Mouse (Mus musculus): Measurements from ENCODE around the gene Igsf21. TPM values are rescaled to one million over a fixed set of nuclear protein-coding genes. Genes with fewer than 3 reads are reported as not detected.

The Igsf21 gene
- polyA plus RNA-seq, 1 experiment from 2014 or later = not detected

DNA sequence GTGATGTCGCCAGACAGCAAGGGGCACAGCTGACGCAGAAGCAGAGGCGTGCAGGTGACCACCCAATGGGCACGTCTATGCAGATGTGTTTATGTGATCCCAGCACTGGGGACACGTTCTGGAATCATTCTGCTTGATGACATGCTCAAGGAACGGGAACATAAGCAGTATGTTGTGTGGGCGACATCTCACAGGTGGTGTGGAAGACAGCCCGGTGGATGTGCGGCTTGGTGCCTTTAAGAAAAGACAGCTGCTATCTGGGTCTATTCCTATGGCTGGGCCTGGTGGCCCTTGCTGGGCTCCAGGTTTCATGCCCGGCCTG lies 176.3 kb downstream of the Igsf21 start:
- 32% methylated on average over 10 of the region's 10 CpGs for WGBS (ENCODE audit: insufficient replicate concordance)
- Histone ChIP-seq H3K36me3 (ENCODE audit: control insufficient read depth, insufficient read depth) (no peaks in the 10 kb centered on the region), H3K27ac (ENCODE audit: low read length) (no peak overlapping the region), H3K9me3 (replicated peaks; ENCODE audit: control insufficient read depth, low read length) (peaks cover 2% of the 10 kb centered on the region), H3K27me3 (ENCODE audit: control insufficient read depth, insufficient read depth, low read depth, low read length) (no peaks in the 10 kb centered on the region), H3K4me2 (ENCODE audit: low read depth, low read length) (no peak overlapping the region), H3K4me3 (ENCODE audit: low read depth, low read length) (no peak overlapping the region), H3K9ac (ENCODE audit: low read depth, low read length) (no peak overlapping the region), H3K4me1 (ENCODE audit: control insufficient read depth, low read depth, low read length) (no peaks in the 10 kb centered on the region)
- ATAC-seq (ENCODE audit: low read depth) = no peak

- Histone ChIP-seq H3K9me3 (replicated peaks; ENCODE audit: control insufficient read depth, low read length) (peaks cover 2% of the 10 kb centered on the region), H3K4me3 (ENCODE audit: low read depth, low read length) (no peak overlapping the region), H3K27ac (ENCODE audit: low read length) (no peak overlapping the region), H3K27me3 (ENCODE audit: control insufficient read depth, insufficient read depth, low read depth, low read length) (no peaks in the 10 kb centered on the region), H3K4me1 (ENCODE audit: control insufficient read depth, low read depth, low read length) (no peaks in the 10 kb centered on the region), H3K4me2 (ENCODE audit: low read depth, low read length) (no peak overlapping the region), H3K36me3 (ENCODE audit: control insufficient read depth, insufficient read depth) (no peaks in the 10 kb centered on the region), H3K9ac (ENCODE audit: low read depth, low read length) (no peak overlapping the region)
- WGBS (ENCODE audit: insufficient replicate concordance) = 15% methylated on average over 15 of the region's 15 CpGs
- no peak for ATAC-seq (ENCODE audit: low read depth)
These were observed 176.8 kb downstream of the Igsf21 start for GRCm38 (mm10) chr4:140069563-140070330.

GRCm38 (mm10) chr4:140068468-140068867 lies 178.1 kb downstream of the Igsf21 start:
- no peak overlapping the region for H3K27ac ChIP-seq (ENCODE audit: low read length)
- no peaks in the 10 kb centered on the region for H3K4me1 ChIP-seq (ENCODE audit: control insufficient read depth, low read depth, low read length)
- no peaks in the 10 kb centered on the region for H3K27me3 ChIP-seq (ENCODE audit: control insufficient read depth, insufficient read depth, low read depth, low read length)
- H3K4me2 ChIP-seq (ENCODE audit: low read depth, low read length) = no peak overlapping the region
- peaks cover 2% of the 10 kb centered on the region for H3K9me3 ChIP-seq (replicated peaks; ENCODE audit: control insufficient read depth, low read length)
- WGBS (ENCODE audit: insufficient replicate concordance) = 76% methylated on average over 6 of the region's 6 CpGs
- no peak for ATAC-seq (ENCODE audit: low read depth)
- no peak overlapping the region for H3K9ac ChIP-seq (ENCODE audit: low read depth, low read length)
- H3K4me3 ChIP-seq (ENCODE audit: low read depth, low read length) = no peak overlapping the region
- H3K36me3 ChIP-seq (ENCODE audit: control insufficient read depth, insufficient read depth) = no peaks in the 10 kb centered on the region

DNA sequence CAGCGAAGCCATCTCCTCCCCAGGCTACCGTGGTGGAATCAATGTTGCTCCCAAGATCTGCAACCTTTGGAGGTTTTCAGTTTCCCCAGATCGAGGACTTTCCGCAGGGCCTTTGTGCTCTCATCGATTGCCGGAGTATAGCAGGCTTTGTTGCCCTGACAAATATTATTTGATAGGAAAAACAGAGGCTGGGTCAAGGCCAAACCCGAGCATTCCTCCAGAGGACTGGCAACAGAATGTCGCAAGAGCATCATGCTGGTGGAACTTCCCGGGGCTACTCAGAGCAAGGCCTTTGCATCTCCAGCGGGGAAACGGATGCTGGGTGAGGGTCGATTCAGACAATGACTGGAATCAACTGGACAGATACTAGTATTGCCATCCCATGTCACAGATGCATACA lies 180.6 kb downstream of the Igsf21 start:
- H3K27me3 ChIP-seq (ENCODE audit: control insufficient read depth, insufficient read depth, low read depth, low read length) = no peaks in the 10 kb centered on the region
- H3K9me3 ChIP-seq (replicated peaks; ENCODE audit: control insufficient read depth, low read length) = peaks cover 2% of the 10 kb centered on the region
- no peak overlapping the region for H3K9ac ChIP-seq (ENCODE audit: low read depth, low read length)
- H3K4me2 ChIP-seq (ENCODE audit: low read depth, low read length) = no peak overlapping the region
- peak; percentile 9; the same call in 1 of the 2 replicates for ATAC-seq (ENCODE audit: low read depth)
- H3K4me1 ChIP-seq (ENCODE audit: control insufficient read depth, low read depth, low read length) = no peaks in the 10 kb centered on the region
- no peak overlapping the region for H3K27ac ChIP-seq (ENCODE audit: low read length)
- H3K4me3 ChIP-seq (ENCODE audit: low read depth, low read length) = no peak overlapping the region
- no peaks in the 10 kb centered on the region for H3K36me3 ChIP-seq (ENCODE audit: control insufficient read depth, insufficient read depth)
- 70% methylated on average over 12 of the region's 12 CpGs for WGBS (ENCODE audit: insufficient replicate concordance)

DNA sequence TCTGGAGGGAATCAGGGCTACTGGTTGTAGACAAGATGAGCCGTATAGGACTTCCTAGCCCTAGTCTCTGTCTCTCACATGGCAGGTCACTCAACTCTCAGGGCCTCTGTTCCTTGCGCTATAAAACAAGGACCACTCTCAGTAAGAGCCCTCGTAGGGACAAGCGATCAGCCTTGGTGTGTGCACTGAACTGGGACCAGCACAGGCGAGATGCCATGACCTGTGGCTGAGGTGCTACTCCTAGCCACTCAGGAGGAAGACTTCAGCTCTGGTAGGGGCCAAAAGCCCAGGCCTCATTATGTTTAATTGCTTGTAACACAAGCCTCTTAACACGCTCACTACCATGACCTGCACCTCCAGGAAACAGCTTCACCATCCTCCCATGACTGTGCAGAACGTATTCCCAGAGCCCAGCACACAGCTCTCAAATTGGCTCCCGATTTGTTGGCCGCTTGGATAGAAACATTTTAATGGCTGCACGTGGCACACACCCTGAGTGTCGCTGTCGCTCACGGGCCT lies 183.4 kb downstream of the Igsf21 start:
- H3K9ac ChIP-seq (ENCODE audit: low read depth, low read length) = no peak overlapping the region
- no peak for ATAC-seq (ENCODE audit: low read depth)
- 73% methylated on average over 13 of the region's 13 CpGs for WGBS (ENCODE audit: insufficient replicate concordance)
- no peaks in the 10 kb centered on the region for H3K27me3 ChIP-seq (ENCODE audit: control insufficient read depth, insufficient read depth, low read depth, low read length)
- H3K36me3 ChIP-seq (ENCODE audit: control insufficient read depth, insufficient read depth) = no peaks in the 10 kb centered on the region
- no peaks in the 10 kb centered on the region for H3K9me3 ChIP-seq (replicated peaks; ENCODE audit: control insufficient read depth, low read length)
- H3K4me1 ChIP-seq (ENCODE audit: control insufficient read depth, low read depth, low read length) = no peaks in the 10 kb centered on the region
- H3K4me3 ChIP-seq (ENCODE audit: low read depth, low read length) = no peak overlapping the region
- H3K27ac ChIP-seq (ENCODE audit: low read length) = no peak overlapping the region
- no peak overlapping the region for H3K4me2 ChIP-seq (ENCODE audit: low read depth, low read length)

DNA sequence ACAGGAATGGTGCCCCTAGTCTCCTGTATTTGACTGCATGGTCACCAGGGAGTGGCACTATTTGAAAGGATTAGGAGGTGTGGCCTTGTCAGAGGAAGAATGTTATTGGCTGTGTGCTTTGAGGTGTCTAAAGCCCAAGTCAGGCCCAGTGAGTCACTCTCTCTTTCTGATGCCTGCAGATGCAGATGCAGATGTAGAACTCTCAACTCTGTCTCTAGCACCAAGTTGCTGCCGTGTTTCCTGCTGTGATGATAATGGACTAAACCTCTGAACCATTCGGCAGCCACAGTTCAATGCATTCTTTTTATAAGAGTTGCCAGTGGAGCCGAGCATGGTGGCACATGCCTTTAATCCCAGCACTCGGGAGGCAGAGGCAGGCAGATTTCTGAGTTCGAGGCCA lies 186.3 kb downstream of the Igsf21 start:
- WGBS (ENCODE audit: insufficient replicate concordance) = 61% methylated on average over 5 of the region's 5 CpGs
- Histone ChIP-seq H3K4me1 (ENCODE audit: control insufficient read depth, low read depth, low read length) (no peaks in the 10 kb centered on the region), H3K4me2 (ENCODE audit: low read depth, low read length) (no peak overlapping the region), H3K27me3 (ENCODE audit: control insufficient read depth, insufficient read depth, low read depth, low read length) (no peaks in the 10 kb centered on the region), H3K4me3 (ENCODE audit: low read depth, low read length) (no peak overlapping the region), H3K9me3 (replicated peaks; ENCODE audit: control insufficient read depth, low read length) (no peaks in the 10 kb centered on the region), H3K36me3 (ENCODE audit: control insufficient read depth, insufficient read depth) (no peaks in the 10 kb centered on the region), H3K27ac (ENCODE audit: low read length) (no peak overlapping the region), H3K9ac (ENCODE audit: low read depth, low read length) (no peak overlapping the region)
- ATAC-seq (ENCODE audit: low read depth) = no peak

GRCm38 (mm10) chr4:140053042-140053441 lies 193.5 kb downstream of the Igsf21 start:
- no peak overlapping the region for H3K4me2 ChIP-seq (ENCODE audit: low read depth, low read length)
- H3K9ac ChIP-seq (ENCODE audit: low read depth, low read length) = no peak overlapping the region
- no peak overlapping the region for H3K27ac ChIP-seq (ENCODE audit: low read length)
- H3K4me3 ChIP-seq (ENCODE audit: low read depth, low read length) = no peak overlapping the region
- no peak for ATAC-seq (ENCODE audit: low read depth)
- WGBS (ENCODE audit: insufficient replicate concordance) = 57% methylated on average over 7 of the region's 7 CpGs
- H3K4me1 ChIP-seq (ENCODE audit: control insufficient read depth, low read depth, low read length) = no peaks in the 10 kb centered on the region
- no peaks in the 10 kb centered on the region; the same call in 1 of the 2 replicates for H3K9me3 ChIP-seq (replicated peaks; ENCODE audit: control insufficient read depth, low read length)
- H3K27me3 ChIP-seq (ENCODE audit: control insufficient read depth, insufficient read depth, low read depth, low read length) = no peaks in the 10 kb centered on the region
- no peaks in the 10 kb centered on the region for H3K36me3 ChIP-seq (ENCODE audit: control insufficient read depth, insufficient read depth)

DNA sequence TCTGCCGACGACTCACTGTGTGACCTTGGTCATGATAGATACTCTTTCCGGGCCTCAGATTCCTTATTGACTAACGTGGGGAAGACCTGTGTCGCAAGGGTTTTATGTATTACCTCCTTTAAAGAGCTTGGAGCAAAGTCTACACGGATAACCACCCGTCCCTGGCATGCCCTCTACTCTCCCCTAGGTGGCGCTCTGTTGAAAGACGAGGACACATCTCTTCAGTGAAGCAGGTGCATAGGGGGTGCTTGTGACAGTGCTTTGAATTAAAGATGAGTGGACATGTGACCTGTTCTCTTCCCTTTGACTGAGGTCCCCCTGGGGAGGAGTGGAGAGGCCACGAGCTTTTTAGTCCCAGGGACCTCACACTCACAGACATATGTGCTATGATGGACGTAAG lies 194.0 kb downstream of the Igsf21 start:
- H3K9ac ChIP-seq (ENCODE audit: low read depth, low read length) = no peak overlapping the region
- H3K4me1 ChIP-seq (ENCODE audit: control insufficient read depth, low read depth, low read length) = no peaks in the 10 kb centered on the region
- no peaks in the 10 kb centered on the region; the same call in 1 of the 2 replicates for H3K9me3 ChIP-seq (replicated peaks; ENCODE audit: control insufficient read depth, low read length)
- WGBS (ENCODE audit: insufficient replicate concordance) = 43% methylated on average over 11 of the region's 11 CpGs
- no peak for ATAC-seq (ENCODE audit: low read depth)
- H3K36me3 ChIP-seq (ENCODE audit: control insufficient read depth, insufficient read depth) = no peaks in the 10 kb centered on the region
- H3K27ac ChIP-seq (ENCODE audit: low read length) = no peak overlapping the region
- no peak overlapping the region for H3K4me2 ChIP-seq (ENCODE audit: low read depth, low read length)
- no peaks in the 10 kb centered on the region for H3K27me3 ChIP-seq (ENCODE audit: control insufficient read depth, insufficient read depth, low read depth, low read length)
- H3K4me3 ChIP-seq (ENCODE audit: low read depth, low read length) = no peak overlapping the region

- no peak overlapping the region for H3K27ac ChIP-seq (ENCODE audit: low read length)
- no peak for ATAC-seq (ENCODE audit: low read depth)
- H3K4me2 ChIP-seq (ENCODE audit: low read depth, low read length) = no peak overlapping the region
- no peaks in the 10 kb centered on the region for H3K36me3 ChIP-seq (ENCODE audit: control insufficient read depth, insufficient read depth)
- 52% methylated on average over 10 of the region's 10 CpGs for WGBS (ENCODE audit: insufficient replicate concordance)
- H3K4me1 ChIP-seq (ENCODE audit: control insufficient read depth, low read depth, low read length) = no peaks in the 10 kb centered on the region
- no peak overlapping the region for H3K4me3 ChIP-seq (ENCODE audit: low read depth, low read length)
- H3K9me3 ChIP-seq (replicated peaks; ENCODE audit: control insufficient read depth, low read length) = no peaks in the 10 kb centered on the region; the same call in 1 of the 2 replicates
- H3K9ac ChIP-seq (ENCODE audit: low read depth, low read length) = no peak overlapping the region
- H3K27me3 ChIP-seq (ENCODE audit: control insufficient read depth, insufficient read depth, low read depth, low read length) = no peaks in the 10 kb centered on the region
These were observed 198.7 kb downstream of the Igsf21 start for GRCm38 (mm10) chr4:140047807-140048362.
